Mouse (Mus musculus): ENCODE data around the gene Cnot8. TPM values are rescaled to one million over a fixed set of nuclear protein-coding genes. Genes with fewer than 3 reads are reported as not detected.
"Not testable (repeated sequence)": the region's sequence is repeated elsewhere in the genome, so short reads cannot be mapped to it uniquely, and the experiment has no call there.

The Cnot8 gene
- 103 TPM in 2 replicates for polyA plus RNA-seq (2016; fragmentation: Nextera tagmentation; extraction: Ambion mirVana)

DNA sequence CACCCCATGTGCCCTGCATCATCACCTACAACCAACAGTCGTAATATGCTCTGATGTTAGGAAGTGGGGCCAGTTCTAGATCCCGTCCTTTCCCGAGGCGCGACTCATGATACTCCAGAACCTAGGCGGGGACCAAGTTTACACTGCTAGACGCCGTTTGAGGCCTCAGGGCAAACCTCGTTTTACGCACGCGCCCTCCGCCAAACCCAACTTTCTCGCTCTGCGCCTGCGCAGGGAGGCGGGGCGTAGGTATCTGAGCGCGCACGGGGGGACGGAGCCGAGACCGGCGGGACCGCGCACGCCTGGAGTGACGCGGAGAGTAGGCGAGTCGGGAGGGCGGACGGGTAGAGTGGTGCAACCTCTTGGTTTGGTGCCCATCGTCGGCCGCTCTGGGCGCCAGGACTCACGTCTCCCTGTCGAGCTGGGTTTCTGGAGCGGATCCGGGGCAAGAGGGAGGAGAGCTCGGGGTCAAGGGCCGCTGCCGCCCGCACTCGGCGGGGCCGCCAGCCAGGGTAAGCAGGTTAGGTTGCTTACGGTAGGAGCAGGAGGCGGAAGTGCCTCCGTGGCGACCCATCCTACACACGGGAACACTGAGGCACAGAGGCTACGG lies at the start of gene Cnot8:
TSS of gene Cnot8 (plus strand) at position 457 of the 610 bp plus-strand sequence.
- peaks cover 2% of the 10 kb centered on the region; the same call in 1 of the 2 replicates for H3K27me3 ChIP-seq
- under 1% methylated on average over 55 of the region's 55 CpGs for WGBS
- no peaks in the 10 kb centered on the region for H3K9me3 ChIP-seq
- H3K4me3 ChIP-seq, result peak within 1 kb of the TSS; percentile 68
- H3K9ac ChIP-seq, result peak within 1 kb of the TSS; percentile 73
- peak within 1 kb of the TSS; percentile 80 for H3K27ac ChIP-seq
- ATAC-seq (ENCODE audit: insufficient number of reproducible peaks, insufficient read depth, low FRiP score, low TSS enrichment), result peak; percentile 96
- no peaks in the 10 kb centered on the region for H3K36me3 ChIP-seq
- peaks cover 14% of the 10 kb centered on the region for H3K4me1 ChIP-seq
- H3K4me2 ChIP-seq (replicated peaks), result peak within 1 kb of the TSS; percentile 66

DNA sequence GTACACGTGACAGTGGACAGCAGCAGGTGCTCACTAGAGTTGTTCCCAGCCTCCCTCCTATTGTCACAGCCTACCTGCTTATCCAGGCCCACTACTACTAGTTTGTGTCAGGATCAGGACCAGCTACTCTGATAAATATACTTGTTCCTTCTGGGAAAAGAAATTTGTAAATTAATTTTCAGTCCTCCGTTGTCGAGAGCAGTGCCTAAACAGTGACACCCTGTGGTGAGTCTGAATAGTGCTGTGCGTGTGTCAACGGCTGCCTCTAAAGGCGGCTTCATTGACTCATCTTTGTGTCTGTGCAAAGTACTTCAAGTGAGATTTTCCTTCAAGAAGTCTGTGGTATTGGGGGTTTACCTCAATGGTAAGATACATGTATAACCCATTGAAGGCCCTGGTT lies 46.5 kb upstream of the Cnot8 start:
- no peaks in the 10 kb centered on the region for H3K4me1 ChIP-seq
- no peaks in the 10 kb centered on the region for H3K27me3 ChIP-seq
- H3K4me2 ChIP-seq (replicated peaks), result no peak overlapping the region
- H3K9me3 ChIP-seq, result no peaks in the 10 kb centered on the region
- WGBS, result 65% methylated on average over 6 of the region's 6 CpGs
- no peak overlapping the region for H3K27ac ChIP-seq
- no peak overlapping the region for H3K9ac ChIP-seq
- ATAC-seq (ENCODE audit: insufficient number of reproducible peaks, insufficient read depth, low FRiP score, low TSS enrichment), result no peak
- H3K36me3 ChIP-seq, result peaks cover 66% of the 10 kb centered on the region
- H3K4me3 ChIP-seq, result no peak overlapping the region

DNA sequence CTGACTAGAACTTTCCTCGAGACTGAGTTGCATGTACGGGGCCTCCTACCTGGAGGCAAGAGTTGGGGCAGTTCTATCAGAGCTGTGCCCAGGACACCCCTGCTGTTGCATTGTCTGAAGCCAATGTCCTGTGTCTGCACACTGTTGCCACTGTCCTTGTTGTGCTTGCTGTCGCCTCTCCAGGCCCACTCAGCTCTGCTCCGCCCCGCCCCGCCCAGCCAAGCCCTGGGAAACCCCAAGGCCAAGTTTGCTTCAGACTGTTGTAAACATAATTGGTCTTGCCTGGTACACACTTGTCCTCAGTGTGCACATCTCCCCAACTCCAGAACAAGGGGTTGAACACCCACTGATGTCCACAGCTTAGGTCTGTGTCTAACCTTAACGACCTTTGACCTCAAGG lies 44.2 kb upstream of the Cnot8 start:
- H3K9ac ChIP-seq; H3K4me3 ChIP-seq; H3K27ac ChIP-seq; H3K4me1 ChIP-seq; H3K27me3 ChIP-seq; H3K4me2 ChIP-seq (replicated peaks); H3K9me3 ChIP-seq: not testable (repeated sequence)
- peaks cover 46% of the 10 kb centered on the region for H3K36me3 ChIP-seq
- peak; percentile 70; the same call in 1 of the 2 replicates for ATAC-seq (ENCODE audit: insufficient number of reproducible peaks, insufficient read depth, low FRiP score, low TSS enrichment)
- WGBS, result 92% methylated on average over 7 of the region's 7 CpGs

DNA sequence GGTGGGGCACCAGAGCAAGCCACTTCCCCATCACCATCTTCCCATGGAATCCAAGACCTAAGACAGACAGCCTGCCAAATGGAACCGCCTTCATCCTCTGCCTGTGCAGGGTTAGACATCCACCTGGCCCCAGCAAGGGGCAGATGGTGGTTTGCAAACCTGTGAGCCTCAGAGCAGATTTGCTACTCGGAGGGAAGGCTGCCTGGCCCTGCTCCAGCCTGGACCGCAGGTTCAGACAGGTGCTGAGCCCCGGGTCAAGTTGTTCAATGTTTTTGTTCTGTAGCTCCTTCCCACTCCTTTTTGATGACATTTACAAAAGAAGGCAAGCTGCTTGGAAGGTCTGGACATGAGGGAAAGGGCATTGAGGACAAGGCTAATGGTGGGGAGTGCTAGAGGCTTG lies 42.7 kb upstream of the Cnot8 start:
- H3K27ac ChIP-seq; H3K4me3 ChIP-seq; H3K9ac ChIP-seq; ATAC-seq (ENCODE audit: insufficient number of reproducible peaks, insufficient read depth, low FRiP score, low TSS enrichment); H3K4me2 ChIP-seq (replicated peaks); H3K9me3 ChIP-seq; H3K4me1 ChIP-seq; H3K27me3 ChIP-seq: not testable (repeated sequence)
- 87% methylated on average over 4 of the region's 4 CpGs for WGBS
- H3K36me3 ChIP-seq, result peaks cover 35% of the 10 kb centered on the region

DNA sequence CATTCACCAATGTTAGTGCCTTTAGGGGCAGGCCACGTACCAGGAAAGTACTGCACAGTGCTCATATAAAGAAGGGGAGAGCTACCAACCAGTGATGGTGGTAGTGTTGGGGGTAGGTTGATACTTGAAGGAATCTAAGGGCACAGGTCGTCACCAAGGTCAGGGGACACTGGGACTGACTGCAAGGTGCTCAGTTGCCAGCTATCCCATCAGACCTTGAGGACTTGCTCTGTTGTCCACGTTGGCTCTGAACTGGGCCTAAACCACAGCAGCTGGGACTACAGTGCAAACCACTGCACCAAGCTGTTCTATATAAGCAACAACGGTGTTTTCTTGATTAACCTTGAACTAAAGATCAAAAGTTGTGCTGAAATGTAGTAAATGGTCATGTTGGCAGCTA lies 41.4 kb upstream of the Cnot8 start:
- Histone ChIP-seq H3K9me3 (no peaks in the 10 kb centered on the region), H3K27ac (no peak overlapping the region), H3K4me2 (replicated peaks) (no peak overlapping the region), H3K36me3 (peaks cover 27% of the 10 kb centered on the region), H3K4me3 (no peak overlapping the region), H3K4me1 (no peaks in the 10 kb centered on the region), H3K27me3 (no peaks in the 10 kb centered on the region), H3K9ac (no peak overlapping the region)
- ATAC-seq (ENCODE audit: insufficient number of reproducible peaks, insufficient read depth, low FRiP score, low TSS enrichment), result no peak
- 84% methylated on average over 4 of the region's 4 CpGs for WGBS

DNA sequence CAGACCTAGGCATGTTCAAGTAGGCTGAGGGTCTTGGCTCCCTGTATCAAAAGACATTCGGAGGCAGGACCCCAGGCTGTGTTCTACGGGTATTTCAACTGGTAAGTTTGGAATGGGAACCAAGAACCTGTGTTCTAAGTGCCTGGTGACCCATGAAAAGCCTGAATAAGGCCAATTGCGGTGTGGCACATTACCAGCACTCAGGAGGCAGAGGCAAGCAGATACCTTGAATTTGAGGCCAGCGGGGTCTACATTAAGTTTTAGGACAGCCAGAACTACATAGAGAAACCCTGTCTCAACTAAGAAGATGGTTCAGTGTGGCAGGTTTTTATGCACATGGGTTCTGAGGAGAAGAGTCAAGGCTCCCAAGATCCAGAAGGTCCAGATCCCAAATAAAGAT lies 38.9 kb upstream of the Cnot8 start:
- Histone ChIP-seq H3K9me3 (no peaks in the 10 kb centered on the region), H3K27me3 (no peaks in the 10 kb centered on the region), H3K4me1 (no peaks in the 10 kb centered on the region), H3K4me3 (no peak overlapping the region), H3K4me2 (replicated peaks) (no peak overlapping the region), H3K9ac (no peak overlapping the region), H3K27ac (no peak overlapping the region), H3K36me3 (peaks cover 10% of the 10 kb centered on the region)
- WGBS, result 87% methylated on average over 4 of the region's 4 CpGs
- no peak for ATAC-seq (ENCODE audit: insufficient number of reproducible peaks, insufficient read depth, low FRiP score, low TSS enrichment)

DNA sequence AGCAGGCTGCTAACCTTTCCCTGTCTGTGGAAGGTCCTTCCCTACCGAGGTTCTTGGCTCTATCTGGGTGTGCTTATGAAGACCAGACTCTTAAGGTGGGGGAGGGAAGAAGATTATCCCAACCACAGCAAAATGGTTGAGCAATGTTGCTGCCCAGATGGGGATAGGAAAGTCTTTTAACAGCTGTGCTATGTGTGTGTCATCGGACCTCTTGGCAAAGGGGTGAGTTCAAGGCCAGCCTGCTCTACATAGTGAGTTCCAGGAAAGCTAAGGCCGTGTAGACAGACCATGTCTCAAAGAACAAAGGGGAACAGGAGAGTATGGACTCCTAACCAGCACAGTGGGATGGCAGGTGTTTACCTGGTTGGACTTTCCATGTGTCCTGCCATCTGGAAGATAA lies 31.0 kb upstream of the Cnot8 start:
- H3K27me3 ChIP-seq, result no peaks in the 10 kb centered on the region
- no peaks in the 10 kb centered on the region for H3K9me3 ChIP-seq
- H3K4me1 ChIP-seq, result no peaks in the 10 kb centered on the region
- H3K27ac ChIP-seq, result no peak overlapping the region
- H3K36me3 ChIP-seq, result no peaks in the 10 kb centered on the region
- 81% methylated on average over 3 of the region's 3 CpGs for WGBS
- no peak for ATAC-seq (ENCODE audit: insufficient number of reproducible peaks, insufficient read depth, low FRiP score, low TSS enrichment)
- H3K4me2 ChIP-seq (replicated peaks), result no peak overlapping the region
- no peak overlapping the region for H3K9ac ChIP-seq
- H3K4me3 ChIP-seq, result no peak overlapping the region

DNA sequence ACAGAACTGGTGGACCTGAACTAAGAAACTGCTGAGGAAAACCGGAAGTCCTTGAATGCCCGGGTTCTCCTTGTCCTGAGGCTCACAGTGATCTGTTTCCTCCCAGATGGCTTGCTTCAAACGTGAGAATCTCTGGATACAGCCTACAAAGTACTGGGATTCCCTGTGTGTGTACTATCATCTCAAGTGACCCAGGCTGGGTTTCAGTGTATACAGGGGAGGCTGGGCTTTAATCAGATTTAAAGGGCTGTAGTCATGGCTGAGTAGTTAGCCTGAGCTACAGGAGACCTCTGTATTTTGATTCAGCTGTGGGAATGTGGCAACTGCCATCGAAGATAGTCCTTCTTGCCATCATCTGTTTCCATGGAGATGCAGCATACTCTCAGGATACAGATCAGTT lies 26.7 kb upstream of the Cnot8 start:
- Histone ChIP-seq H3K4me3 (no peak overlapping the region), H3K36me3 (no peaks in the 10 kb centered on the region), H3K27me3 (no peaks in the 10 kb centered on the region), H3K9ac (no peak overlapping the region), H3K4me1 (no peaks in the 10 kb centered on the region), H3K9me3 (no peaks in the 10 kb centered on the region), H3K4me2 (replicated peaks) (no peak overlapping the region), H3K27ac (no peak overlapping the region)
- WGBS, result 75% methylated on average over 4 of the region's 4 CpGs
- no peak for ATAC-seq (ENCODE audit: insufficient number of reproducible peaks, insufficient read depth, low FRiP score, low TSS enrichment)

DNA sequence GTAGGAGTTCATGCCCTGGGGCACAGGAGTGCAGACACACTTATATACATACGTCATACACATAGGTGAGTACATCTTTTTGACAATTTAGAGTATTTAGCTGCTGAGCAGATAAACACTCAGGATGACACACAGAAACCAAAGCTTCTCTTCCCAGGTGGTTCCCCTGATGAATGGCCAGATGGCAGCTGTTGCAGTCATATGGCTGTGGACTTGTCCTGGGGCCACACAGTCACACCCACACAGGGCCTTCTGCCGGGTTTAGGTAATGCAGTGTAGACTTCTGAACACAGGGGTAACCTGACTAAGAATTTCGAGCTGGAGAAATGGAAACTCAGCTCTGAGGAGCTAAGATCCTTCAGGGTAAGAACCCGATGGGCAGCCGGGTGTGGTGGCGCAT lies 22.2 kb upstream of the Cnot8 start:
- WGBS, result 89% methylated on average over 6 of the region's 6 CpGs
- Histone ChIP-seq H3K4me1 (no peaks in the 10 kb centered on the region), H3K4me3 (no peak overlapping the region), H3K9me3 (no peaks in the 10 kb centered on the region), H3K27me3 (no peaks in the 10 kb centered on the region), H3K27ac (no peak overlapping the region), H3K4me2 (replicated peaks) (no peak overlapping the region), H3K36me3 (no peaks in the 10 kb centered on the region), H3K9ac (no peak overlapping the region)
- ATAC-seq (ENCODE audit: insufficient number of reproducible peaks, insufficient read depth, low FRiP score, low TSS enrichment), result no peak

DNA sequence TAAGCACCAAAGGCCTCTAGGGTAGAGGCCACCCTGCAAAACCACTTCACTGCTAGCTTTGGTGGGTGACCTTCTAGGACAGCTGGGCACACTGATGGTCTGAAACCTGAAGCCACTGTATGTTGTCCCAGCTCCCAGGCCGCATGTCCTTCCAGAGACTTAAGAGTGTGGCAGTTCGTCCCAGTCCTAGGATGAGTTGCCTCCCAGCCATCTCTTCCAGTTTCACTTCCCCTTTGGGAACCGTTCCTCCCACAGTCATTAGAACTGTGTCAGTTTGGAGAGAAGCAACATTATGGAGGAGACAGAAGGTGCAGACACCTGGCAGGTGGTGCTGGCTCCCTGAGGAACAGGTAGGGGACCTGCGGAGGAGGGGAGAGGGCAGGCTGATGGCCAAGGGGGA lies 11.4 kb upstream of the Cnot8 start:
- ATAC-seq (ENCODE audit: insufficient number of reproducible peaks, insufficient read depth, low FRiP score, low TSS enrichment), result no peak
- no peaks in the 10 kb centered on the region for H3K36me3 ChIP-seq
- H3K27me3 ChIP-seq, result peaks cover 12% of the 10 kb centered on the region
- H3K27ac ChIP-seq, result no peak overlapping the region
- H3K4me2 ChIP-seq (replicated peaks), result peak overlapping the region; percentile 27
- H3K4me1 ChIP-seq, result peaks cover 5% of the 10 kb centered on the region; the same call in 1 of the 2 replicates
- H3K9ac ChIP-seq, result no peak overlapping the region
- no peaks in the 10 kb centered on the region for H3K9me3 ChIP-seq
- 43% methylated on average over 4 of the region's 4 CpGs for WGBS
- no peak overlapping the region for H3K4me3 ChIP-seq

DNA sequence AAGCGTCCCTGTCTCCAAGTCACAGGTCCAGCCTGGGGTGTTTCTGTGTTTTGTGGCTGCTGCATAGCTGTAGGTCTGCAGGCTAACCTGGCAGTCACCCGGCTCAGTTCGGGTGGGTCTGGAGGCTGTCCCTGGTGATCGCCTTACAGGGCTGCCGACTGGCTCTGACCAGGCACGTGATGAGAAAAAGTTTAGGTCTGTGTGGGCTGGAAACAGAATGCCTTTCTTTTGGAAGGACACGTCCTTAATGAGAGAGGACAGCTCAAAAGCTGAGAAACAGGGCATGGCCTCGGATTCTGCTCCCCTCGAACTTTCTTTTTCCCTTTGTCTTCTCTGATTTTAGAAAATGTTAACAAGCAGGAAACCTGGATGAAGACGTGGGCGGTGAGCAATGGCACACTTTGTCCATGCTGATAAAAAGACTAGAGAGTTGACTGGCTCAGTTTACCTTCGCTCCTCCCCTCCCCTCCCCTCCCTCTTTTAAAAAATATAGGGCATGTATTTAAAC lies 10.9 kb upstream of the Cnot8 start, which contains the start of gene Gm12248:
TSS of gene Gm12248 (minus strand) at position 114 of the 508 bp plus-strand sequence.
- ATAC-seq (ENCODE audit: insufficient number of reproducible peaks, insufficient read depth, low FRiP score, low TSS enrichment), result peak; percentile 69; the same call in 1 of the 2 replicates
- Histone ChIP-seq H3K9ac (no peak within 1 kb of the TSS), H3K4me3 (no peak within 1 kb of the TSS), H3K4me1 (peaks cover 8% of the 10 kb centered on the region; the same call in 1 of the 2 replicates), H3K4me2 (replicated peaks) (peak within 1 kb of the TSS; percentile 27), H3K27me3 (peaks cover 15% of the 10 kb centered on the region), H3K27ac (no peak within 1 kb of the TSS), H3K9me3 (no peaks in the 10 kb centered on the region), H3K36me3 (no peaks in the 10 kb centered on the region)
- 15% methylated on average over 12 of the region's 12 CpGs for whole genome bisulfite sequencing

DNA sequence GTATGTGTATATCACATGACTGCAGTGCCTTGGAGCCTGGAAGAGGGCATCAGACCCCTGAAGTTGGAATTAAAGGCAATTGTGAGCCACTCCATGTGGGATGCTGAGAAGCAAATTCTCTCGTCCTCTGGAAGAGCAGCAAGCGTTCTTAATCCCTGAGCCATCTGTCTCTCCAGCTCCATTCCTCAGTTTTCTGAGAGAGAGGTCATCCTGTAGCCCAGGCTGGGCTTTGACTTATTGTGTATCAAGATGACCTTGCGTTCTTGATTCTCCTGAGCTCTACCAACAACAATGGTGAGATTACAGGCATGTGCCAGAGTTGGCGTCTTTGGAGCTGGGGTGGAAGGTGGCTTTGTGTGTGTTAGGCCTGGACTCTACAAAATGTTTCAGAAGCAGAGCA lies 9.2 kb upstream of the Cnot8 start:
- Histone ChIP-seq H3K9me3 (no peaks in the 10 kb centered on the region), H3K27ac (no peak overlapping the region), H3K4me2 (replicated peaks) (no peak overlapping the region), H3K4me1 (peaks cover 8% of the 10 kb centered on the region; the same call in 1 of the 2 replicates), H3K9ac (no peak overlapping the region), H3K4me3 (no peak overlapping the region), H3K36me3 (no peaks in the 10 kb centered on the region), H3K27me3 (peaks cover 22% of the 10 kb centered on the region)
- 69% methylated on average over 4 of the region's 4 CpGs for WGBS
- ATAC-seq (ENCODE audit: insufficient number of reproducible peaks, insufficient read depth, low FRiP score, low TSS enrichment), result no peak
